Mouse (Mus musculus): ENCODE measurements around the gene Cd68. TPM values are rescaled to one million over a fixed set of nuclear protein-coding genes. Genes with fewer than 3 reads are reported as not detected.

Cd68 gene
- total and polyA plus RNA-seq, 2 experiments from 2014 or later, result 2.6 to 6.1 TPM

- peak; percentile 79 for DNase-seq (ENCODE audit: low spot score)
- Histone ChIP-seq H3K4me2 (ENCODE audit: low read depth, low read length) (peak within 1 kb of the TSS; percentile 41), H3K9me3 (replicated peaks; ENCODE audit: control insufficient read depth, low read length) (no peaks in the 10 kb centered on the region), H3K4me3 (ENCODE audit: low read depth, low read length) (no peak within 1 kb of the TSS), H3K4me1 (ENCODE audit: control insufficient read depth, insufficient read depth) (peaks cover 28% of the 10 kb centered on the region), H3K27me3 (ENCODE audit: control insufficient read depth, insufficient read depth, low read length) (no peaks in the 10 kb centered on the region), H3K36me3 (replicated peaks; ENCODE audit: control insufficient read depth, insufficient read depth, low read length) (no peaks in the 10 kb centered on the region), H3K27ac (ENCODE audit: low read depth) (peak within 1 kb of the TSS; percentile 87), H3K9ac (replicated peaks; ENCODE audit: low read depth, low read length) (0 out of 2 replicates have a peak within 1 kb of the TSS, but pooled peaks have one; percentile 15)
- 46% methylated on average over 10 of the region's 10 CpGs for WGBS
- peak; percentile 28; the same call in 1 of the 2 replicates for ATAC-seq (ENCODE audit: insufficient read depth, low read depth)
- TF ChIP-seq EP300 (IDR thresholded peaks at IDR 0.05; ENCODE audit: low read depth) (no peak), CTCF (IDR thresholded peaks at IDR 0.05; ENCODE audit: low read depth) (no peak)
Measured at GRCm38 (mm10) chr11:69685526-69686148, 19.7 kb upstream of the Cd68 start, which contains the start of gene Tnfsf13. Gene Tnfsf13, minus strand, starts transcription at chr11:69685784.

DNA sequence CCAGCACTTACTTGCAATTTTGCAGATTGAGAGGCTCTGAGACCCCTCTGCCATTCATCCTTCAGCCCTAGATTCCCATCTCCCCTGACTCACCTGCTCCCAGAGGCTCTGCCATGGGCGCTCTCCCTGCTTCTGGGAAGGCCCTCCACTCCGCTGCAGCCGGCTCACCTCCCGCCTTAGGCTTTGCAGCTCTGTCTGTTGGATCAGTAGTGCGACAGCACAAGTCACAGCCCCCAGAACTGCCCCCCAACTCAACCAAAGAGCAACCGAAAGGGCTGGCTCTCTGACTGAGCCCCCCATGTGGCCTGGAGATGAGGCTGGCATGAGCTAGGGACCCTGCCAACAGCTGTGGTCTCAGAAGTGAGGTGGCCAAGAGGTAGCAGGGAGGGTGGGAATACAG lies 19.0 kb upstream of the Cd68 start:
- Histone ChIP-seq H3K4me3 (ENCODE audit: low read depth, low read length) (no peak overlapping the region), H3K27me3 (ENCODE audit: control insufficient read depth, insufficient read depth, low read length) (no peaks in the 10 kb centered on the region), H3K9ac (replicated peaks; ENCODE audit: low read depth, low read length) (0 out of 2 replicates have a peak overlapping the region, but pooled peaks have one; percentile 14), H3K9me3 (replicated peaks; ENCODE audit: control insufficient read depth, low read length) (no peaks in the 10 kb centered on the region), H3K36me3 (replicated peaks; ENCODE audit: control insufficient read depth, insufficient read depth, low read length) (no peaks in the 10 kb centered on the region), H3K4me1 (ENCODE audit: control insufficient read depth, insufficient read depth) (peaks cover 28% of the 10 kb centered on the region), H3K27ac (ENCODE audit: low read depth) (peak overlapping the region; percentile 87), H3K4me2 (ENCODE audit: low read depth, low read length) (no peak overlapping the region)
- TF ChIP-seq CTCF (IDR thresholded peaks at IDR 0.05; ENCODE audit: low read depth) (no peak), EP300 (IDR thresholded peaks at IDR 0.05; ENCODE audit: low read depth) (no peak)
- ATAC-seq (ENCODE audit: insufficient read depth, low read depth) (no peak), DNase-seq (ENCODE audit: low spot score) (no peak)
- 87% methylated on average over 6 of the region's 6 CpGs for WGBS

DNA sequence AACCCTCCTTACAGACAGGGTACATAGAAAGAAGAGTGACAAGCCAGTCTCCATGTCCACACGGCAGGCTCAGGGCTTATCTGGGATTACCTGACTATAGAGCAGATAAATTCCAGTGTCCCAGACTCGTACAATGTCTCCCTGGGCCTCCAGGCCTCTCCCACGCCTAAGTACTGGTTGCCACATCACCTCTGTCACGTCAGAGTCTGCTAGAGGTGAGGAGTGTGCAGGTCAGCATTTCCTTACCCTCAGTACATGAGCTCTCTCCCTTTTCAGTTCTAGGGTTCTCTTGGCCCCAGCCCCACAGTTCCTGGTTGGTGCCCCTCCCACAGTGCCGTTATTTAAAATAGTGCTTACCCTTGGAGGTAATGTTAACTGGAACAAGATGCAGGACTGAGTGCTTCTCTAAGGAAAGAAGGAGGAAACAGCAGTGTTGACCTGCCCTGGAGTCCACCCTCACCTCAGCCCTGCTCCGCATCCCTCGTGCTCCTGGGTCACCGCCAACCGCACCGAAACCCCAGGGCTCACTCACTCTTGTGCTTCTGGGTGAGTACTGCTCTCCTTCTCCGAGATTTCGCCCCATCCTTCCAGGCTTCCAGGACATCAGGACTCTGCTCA lies 18.3 kb upstream of the Cd68 start:
- H3K4me3 ChIP-seq (ENCODE audit: low read depth, low read length), result no peak overlapping the region
- no peak overlapping the region for H3K4me2 ChIP-seq (ENCODE audit: low read depth, low read length)
- H3K9ac ChIP-seq (replicated peaks; ENCODE audit: low read depth, low read length), result no peak overlapping the region
- H3K27ac ChIP-seq (ENCODE audit: low read depth), result no peak overlapping the region
- TF ChIP-seq CTCF (IDR thresholded peaks at IDR 0.05; ENCODE audit: low read depth), result no peak
- TF ChIP-seq EP300 (IDR thresholded peaks at IDR 0.05; ENCODE audit: low read depth), result no peak
- no peaks in the 10 kb centered on the region; the same call in 1 of the 2 replicates for H3K36me3 ChIP-seq (replicated peaks; ENCODE audit: control insufficient read depth, insufficient read depth, low read length)
- no peaks in the 10 kb centered on the region for H3K27me3 ChIP-seq (ENCODE audit: control insufficient read depth, insufficient read depth, low read length)
- H3K9me3 ChIP-seq (replicated peaks; ENCODE audit: control insufficient read depth, low read length), result no peaks in the 10 kb centered on the region
- DNase-seq (ENCODE audit: low spot score) (no peak), ATAC-seq (ENCODE audit: insufficient read depth, low read depth) (no peak)
- WGBS, result 76% methylated on average over 12 of the region's 12 CpGs
- H3K4me1 ChIP-seq (ENCODE audit: control insufficient read depth, insufficient read depth), result peaks cover 28% of the 10 kb centered on the region

GRCm38 (mm10) chr11:69683576-69683975 lies 17.6 kb upstream of the Cd68 start:
- peaks cover 4% of the 10 kb centered on the region; the same call in 1 of the 2 replicates for H3K36me3 ChIP-seq (replicated peaks; ENCODE audit: control insufficient read depth, insufficient read depth, low read length)
- no peak for TF ChIP-seq CTCF (IDR thresholded peaks at IDR 0.05; ENCODE audit: low read depth)
- TF ChIP-seq EP300 (IDR thresholded peaks at IDR 0.05; ENCODE audit: low read depth), result no peak
- no peak for DNase-seq (ENCODE audit: low spot score)
- H3K9ac ChIP-seq (replicated peaks; ENCODE audit: low read depth, low read length), result no peak overlapping the region
- no peak overlapping the region for H3K4me3 ChIP-seq (ENCODE audit: low read depth, low read length)
- ATAC-seq (ENCODE audit: insufficient read depth, low read depth), result no peak
- peaks cover 28% of the 10 kb centered on the region for H3K4me1 ChIP-seq (ENCODE audit: control insufficient read depth, insufficient read depth)
- no peaks in the 10 kb centered on the region for H3K9me3 ChIP-seq (replicated peaks; ENCODE audit: control insufficient read depth, low read length)
- H3K27me3 ChIP-seq (ENCODE audit: control insufficient read depth, insufficient read depth, low read length), result no peaks in the 10 kb centered on the region
- H3K27ac ChIP-seq (ENCODE audit: low read depth), result no peak overlapping the region
- no peak overlapping the region for H3K4me2 ChIP-seq (ENCODE audit: low read depth, low read length)
- 71% methylated on average over 7 of the region's 7 CpGs for WGBS

DNA sequence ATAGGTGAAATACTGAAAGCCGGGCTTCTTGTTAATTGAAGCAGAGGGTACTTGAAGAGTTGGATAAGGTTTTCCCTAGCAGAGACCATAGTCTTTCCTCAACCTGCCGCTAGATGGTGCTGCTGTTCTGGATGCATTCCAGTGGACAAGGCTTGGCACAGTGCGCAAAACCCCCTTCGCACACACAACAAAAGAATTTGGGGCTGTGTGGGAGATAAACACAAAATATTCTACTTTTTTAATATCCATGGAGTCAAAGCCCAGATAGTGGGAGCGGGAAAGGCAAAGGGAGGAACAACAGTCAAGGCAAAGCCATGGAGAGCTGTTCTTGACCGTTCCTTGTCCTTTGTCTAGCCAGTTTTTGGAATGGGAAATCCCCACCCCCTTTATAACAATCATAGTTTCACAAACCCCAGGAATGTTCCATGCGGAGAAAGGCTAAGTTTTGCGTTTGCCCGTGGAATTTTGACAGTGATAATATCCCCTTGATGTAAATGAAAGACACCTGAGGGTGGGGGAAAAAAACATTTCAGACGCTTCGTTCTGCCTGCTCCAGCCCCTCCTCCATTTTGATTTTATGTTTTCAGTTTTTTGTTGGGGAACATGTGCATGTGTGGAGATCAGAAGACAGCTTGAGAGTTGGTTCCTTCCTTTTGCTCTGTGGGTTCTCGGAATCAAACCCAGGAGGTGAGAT lies 17.0 kb upstream of the Cd68 start:
- Histone ChIP-seq H3K4me1 (ENCODE audit: control insufficient read depth, insufficient read depth) (peaks cover 28% of the 10 kb centered on the region), H3K36me3 (replicated peaks; ENCODE audit: control insufficient read depth, insufficient read depth, low read length) (peaks cover 10% of the 10 kb centered on the region), H3K9ac (replicated peaks; ENCODE audit: low read depth, low read length) (no peak overlapping the region), H3K4me2 (ENCODE audit: low read depth, low read length) (peak overlapping the region; percentile 93), H3K27me3 (ENCODE audit: control insufficient read depth, insufficient read depth, low read length) (no peaks in the 10 kb centered on the region), H3K9me3 (replicated peaks; ENCODE audit: control insufficient read depth, low read length) (no peaks in the 10 kb centered on the region), H3K4me3 (ENCODE audit: low read depth, low read length) (no peak overlapping the region), H3K27ac (ENCODE audit: low read depth) (peak overlapping the region; percentile 95)
- TF ChIP-seq EP300 (IDR thresholded peaks at IDR 0.05; ENCODE audit: low read depth), result no peak
- peak; percentile 91 for TF ChIP-seq CTCF (IDR thresholded peaks at IDR 0.05; ENCODE audit: low read depth)
- WGBS, result 19% methylated on average over 12 of the region's 12 CpGs
- ATAC-seq (ENCODE audit: insufficient read depth, low read depth) (peak; percentile 22; the same call in 1 of the 2 replicates), DNase-seq (ENCODE audit: low spot score) (peak; percentile 91)

All from heart, postnatal 0 days (tissue).